Mouse (Mus musculus): ENCODE data around the gene Efhc1.
"Not testable (repeated sequence)": the region's sequence is repeated elsewhere in the genome, so short reads cannot be mapped to it uniquely, and the experiment has no call there.

Efhc1 gene

DNA sequence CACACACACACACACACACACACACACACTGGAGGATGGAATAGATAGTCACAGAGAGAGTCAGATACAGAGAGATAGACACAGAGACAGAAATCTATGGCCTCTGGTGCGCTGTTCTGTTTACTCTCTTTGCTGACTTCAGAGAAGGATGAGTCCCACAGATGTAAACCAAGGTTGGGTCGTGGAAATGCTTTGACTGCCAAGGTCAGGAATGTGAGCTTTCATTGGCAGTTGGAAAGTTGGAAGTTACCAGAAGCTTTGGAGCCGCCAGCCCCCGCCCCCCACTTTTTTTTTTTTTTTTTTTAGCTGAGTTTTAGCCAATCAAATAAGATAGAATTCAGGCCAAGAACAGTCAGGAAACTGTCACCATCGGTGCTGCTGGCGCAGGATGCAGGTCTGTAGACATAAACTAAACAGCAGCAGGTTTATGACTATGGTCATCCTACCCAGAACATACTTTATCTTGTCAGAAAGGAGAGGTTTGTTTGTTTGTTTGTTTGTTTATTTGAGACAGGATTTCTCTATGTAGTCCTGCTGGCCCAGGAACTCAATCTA, 33.9 kb upstream of the Efhc1 start:
- TF ChIP-seq CTCF (conservative IDR thresholded peaks at IDR 0.05; ENCODE audit: low read length) (no peak), POU5F1 (IDR thresholded peaks at IDR 0.05; ENCODE audit: borderline replicate concordance, low read length) (no peak), NANOG (IDR thresholded peaks at IDR 0.05; ENCODE audit: borderline replicate concordance, low read length) (no peak)
- H3K36me3 ChIP-seq (ENCODE audit: insufficient read depth, low read length) = no peaks in the 10 kb centered on the region

DNA sequence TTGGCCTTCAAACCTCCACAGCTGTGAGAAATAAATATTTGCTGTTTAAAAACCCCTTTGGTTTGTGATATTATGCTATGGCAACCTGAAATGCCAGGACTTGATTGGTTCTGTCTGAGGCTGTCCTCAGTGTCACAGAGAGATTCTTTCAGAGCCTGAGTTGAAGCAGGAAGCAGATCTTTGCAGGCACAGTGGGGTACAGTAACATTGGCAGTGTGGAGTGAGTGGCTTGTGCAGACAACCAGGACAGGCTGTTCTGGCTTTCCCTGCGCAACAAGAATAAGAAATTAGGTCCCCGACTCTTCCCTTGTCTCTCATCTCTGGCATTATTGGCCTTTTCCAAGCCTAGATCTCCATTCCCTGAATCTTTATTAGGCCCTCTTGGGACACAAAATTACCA, 31.7 kb upstream of the Efhc1 start:
- H3K36me3 ChIP-seq (ENCODE audit: insufficient read depth, low read length) = no peaks in the 10 kb centered on the region
- H3K27me3 ChIP-seq (ENCODE audit: insufficient read depth, low read length) = no peaks in the 10 kb centered on the region
- no peak overlapping the region for H3K4me3 ChIP-seq (replicated peaks; ENCODE audit: low read length)
- no peak for TF ChIP-seq CTCF (conservative IDR thresholded peaks at IDR 0.05; ENCODE audit: low read length)
- TF ChIP-seq POU5F1 (IDR thresholded peaks at IDR 0.05; ENCODE audit: borderline replicate concordance, low read length) = no peak
- TF ChIP-seq NANOG (IDR thresholded peaks at IDR 0.05; ENCODE audit: borderline replicate concordance, low read length) = no peak
- H3K9me3 ChIP-seq (ENCODE audit: low read length) = no peaks in the 10 kb centered on the region
- no peaks in the 10 kb centered on the region; the same call in 1 of the 2 replicates for H3K4me1 ChIP-seq (replicated peaks; ENCODE audit: low read depth, low read length)

More for the DNA sequence above, 33.9 kb upstream of the Efhc1 start:
- no peak overlapping the region for H3K4me3 ChIP-seq (replicated peaks; ENCODE audit: low read length)
- peaks cover 18% of the 10 kb centered on the region for H3K4me1 ChIP-seq (replicated peaks; ENCODE audit: low read depth, low read length)
- no peaks in the 10 kb centered on the region for H3K27me3 ChIP-seq (ENCODE audit: insufficient read depth, low read length)
- no peaks in the 10 kb centered on the region for H3K9me3 ChIP-seq (ENCODE audit: low read length)

DNA sequence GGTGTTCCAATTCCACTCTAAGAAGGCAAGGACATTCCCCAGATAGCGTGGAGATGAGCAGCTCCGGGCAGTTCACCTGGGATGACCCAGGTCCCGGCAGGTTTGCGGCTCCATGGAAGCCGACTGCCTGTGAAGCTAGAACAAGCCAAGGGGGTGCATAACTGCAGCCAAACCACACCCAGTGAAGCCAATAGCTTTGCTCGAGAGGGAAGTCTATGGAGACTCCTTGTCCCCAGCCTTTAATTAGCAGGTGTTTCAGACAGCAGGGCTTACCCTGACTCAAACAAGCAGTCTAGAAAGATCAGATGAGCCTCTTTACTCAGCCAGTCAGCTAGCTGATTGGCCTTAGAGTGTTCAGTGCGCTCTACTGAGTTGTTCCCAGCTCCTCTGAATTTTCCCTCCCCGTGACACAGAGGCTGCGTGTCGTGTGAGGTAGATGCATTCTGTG, 30.3 kb upstream of the Efhc1 start:
- no peak overlapping the region for H3K4me3 ChIP-seq (replicated peaks; ENCODE audit: low read length)
- H3K9me3 ChIP-seq (ENCODE audit: low read length) = no peaks in the 10 kb centered on the region
- no peak for TF ChIP-seq NANOG (IDR thresholded peaks at IDR 0.05; ENCODE audit: borderline replicate concordance, low read length)
- TF ChIP-seq CTCF (conservative IDR thresholded peaks at IDR 0.05; ENCODE audit: low read length) = no peak
- no peak for TF ChIP-seq POU5F1 (IDR thresholded peaks at IDR 0.05; ENCODE audit: borderline replicate concordance, low read length)
- H3K36me3 ChIP-seq (ENCODE audit: insufficient read depth, low read length) = no peaks in the 10 kb centered on the region
- H3K27me3 ChIP-seq (ENCODE audit: insufficient read depth, low read length) = no peaks in the 10 kb centered on the region
- H3K4me1 ChIP-seq (replicated peaks; ENCODE audit: low read depth, low read length) = no peaks in the 10 kb centered on the region; the same call in 1 of the 2 replicates

DNA sequence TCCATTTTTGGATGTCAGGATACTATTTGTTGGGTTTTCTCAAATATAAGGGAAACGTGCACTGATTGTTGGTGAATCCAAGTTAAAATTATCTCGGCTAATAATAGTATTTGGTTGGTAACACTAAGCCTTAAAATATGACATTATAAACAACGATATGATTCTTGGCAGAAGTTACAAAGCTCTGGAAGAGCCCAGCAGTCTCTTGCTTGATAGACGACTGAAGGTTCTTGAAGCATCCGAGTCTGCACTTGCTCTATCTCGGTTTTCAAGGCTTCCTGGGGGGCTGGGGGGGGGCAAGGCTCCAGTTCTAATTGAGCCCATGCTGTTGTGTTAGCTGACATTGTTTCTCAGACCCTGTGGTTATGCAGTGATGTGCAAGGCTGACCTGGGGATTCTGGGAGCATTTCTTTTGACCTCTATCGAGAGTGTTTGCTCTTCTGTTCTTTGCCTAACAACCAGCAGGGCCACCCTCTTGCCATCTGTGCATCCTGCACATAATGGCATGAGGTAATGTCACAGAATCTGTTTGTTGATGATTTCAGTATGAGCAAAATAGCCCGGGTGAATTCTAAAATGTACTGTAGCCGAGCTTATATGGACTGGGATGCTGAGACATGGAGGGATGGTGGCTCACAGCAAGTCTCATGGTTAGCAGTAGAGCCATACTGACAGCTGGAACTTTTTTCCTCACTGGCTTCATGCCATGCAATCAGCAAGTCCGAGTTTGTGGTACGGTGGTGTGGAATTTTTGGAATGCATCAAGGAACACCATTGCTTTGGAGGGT, 28.6 kb upstream of the Efhc1 start:
- TF ChIP-seq NANOG (IDR thresholded peaks at IDR 0.05; ENCODE audit: borderline replicate concordance, low read length) = no peak
- no peak for TF ChIP-seq POU5F1 (IDR thresholded peaks at IDR 0.05; ENCODE audit: borderline replicate concordance, low read length)
- TF ChIP-seq CTCF (conservative IDR thresholded peaks at IDR 0.05; ENCODE audit: low read length) = no peak
- Histone ChIP-seq H3K27me3 (ENCODE audit: insufficient read depth, low read length) (no peaks in the 10 kb centered on the region), H3K4me1 (replicated peaks; ENCODE audit: low read depth, low read length) (no peaks in the 10 kb centered on the region; the same call in 1 of the 2 replicates), H3K36me3 (ENCODE audit: insufficient read depth, low read length) (no peaks in the 10 kb centered on the region), H3K9me3 (ENCODE audit: low read length) (no peaks in the 10 kb centered on the region), H3K4me3 (replicated peaks; ENCODE audit: low read length) (no peak overlapping the region)

DNA sequence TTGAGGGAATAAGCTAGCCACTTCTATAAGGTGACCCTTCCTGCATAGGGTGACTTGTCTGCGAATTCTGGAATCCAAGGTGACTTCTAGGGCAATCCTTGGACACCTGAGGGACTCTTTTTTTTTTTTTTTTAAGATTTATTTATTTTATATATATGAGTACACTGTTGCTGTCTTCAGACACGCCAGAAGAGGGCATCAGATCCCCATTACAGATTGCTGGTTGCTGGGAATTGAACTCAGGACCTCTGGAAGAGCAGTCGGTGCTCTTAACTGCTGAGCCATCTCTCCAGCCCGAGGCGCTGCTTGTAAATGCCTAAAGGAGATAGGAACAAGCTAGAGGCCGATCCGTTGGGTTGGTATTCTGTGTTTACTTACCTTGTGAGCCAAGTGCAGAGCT, 26.1 kb upstream of the Efhc1 start:
- H3K9me3 ChIP-seq (ENCODE audit: low read length); H3K27me3 ChIP-seq (ENCODE audit: insufficient read depth, low read length); H3K4me1 ChIP-seq (replicated peaks; ENCODE audit: low read depth, low read length); H3K36me3 ChIP-seq (ENCODE audit: insufficient read depth, low read length); H3K4me3 ChIP-seq (replicated peaks; ENCODE audit: low read length): not testable (repeated sequence)

DNA sequence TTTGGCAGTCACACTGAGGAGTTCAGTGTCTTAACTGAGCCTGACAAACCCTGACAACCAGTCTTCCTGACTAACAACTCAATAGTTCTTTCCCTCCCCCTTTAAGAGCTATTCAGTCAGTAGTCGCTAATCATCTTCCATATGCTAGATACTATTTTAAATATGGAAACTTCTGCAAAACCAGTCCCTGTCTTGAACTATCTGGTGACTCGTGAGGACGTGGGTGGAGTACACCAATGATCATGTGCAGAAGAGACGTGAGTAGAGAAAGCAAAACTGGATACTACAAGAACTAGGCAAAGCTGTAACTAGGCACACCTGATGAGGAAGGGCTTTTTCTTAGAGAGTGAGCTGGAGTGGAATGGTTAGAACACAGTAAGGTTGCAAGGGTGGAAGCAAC, 25.5 kb upstream of the Efhc1 start:
- Histone ChIP-seq H3K4me3 (replicated peaks; ENCODE audit: low read length) (no peak overlapping the region), H3K36me3 (ENCODE audit: insufficient read depth, low read length) (no peaks in the 10 kb centered on the region), H3K27me3 (ENCODE audit: insufficient read depth, low read length) (no peaks in the 10 kb centered on the region), H3K9me3 (ENCODE audit: low read length) (no peaks in the 10 kb centered on the region), H3K4me1 (replicated peaks; ENCODE audit: low read depth, low read length) (no peaks in the 10 kb centered on the region; the same call in 1 of the 2 replicates)
- TF ChIP-seq CTCF (conservative IDR thresholded peaks at IDR 0.05; ENCODE audit: low read length) = no peak
- TF ChIP-seq POU5F1 (IDR thresholded peaks at IDR 0.05; ENCODE audit: borderline replicate concordance, low read length) = no peak
- no peak for TF ChIP-seq NANOG (IDR thresholded peaks at IDR 0.05; ENCODE audit: borderline replicate concordance, low read length)

DNA sequence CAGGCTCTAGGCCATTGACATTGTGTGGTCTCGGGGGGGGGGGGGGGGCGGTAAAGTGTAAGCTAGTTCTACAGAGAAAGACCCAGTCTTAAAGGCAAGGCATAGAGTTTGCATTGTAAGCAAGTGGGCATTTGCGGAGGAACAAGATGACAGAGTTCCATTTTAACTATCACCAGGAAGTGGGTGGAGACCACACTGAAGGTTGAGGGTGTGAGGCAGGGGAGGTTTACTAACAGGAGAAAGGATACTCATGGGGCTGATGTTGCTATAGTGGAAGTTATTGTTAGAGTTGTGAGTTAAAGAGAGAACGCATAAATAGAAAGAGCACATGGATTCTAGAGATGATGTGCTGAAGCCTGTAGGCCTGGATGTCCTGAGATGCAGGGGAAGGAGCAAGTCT, 25.1 kb upstream of the Efhc1 start:
- H3K9me3 ChIP-seq (ENCODE audit: low read length) = no peaks in the 10 kb centered on the region
- no peaks in the 10 kb centered on the region for H3K27me3 ChIP-seq (ENCODE audit: insufficient read depth, low read length)
- no peaks in the 10 kb centered on the region; the same call in 1 of the 2 replicates for H3K4me1 ChIP-seq (replicated peaks; ENCODE audit: low read depth, low read length)
- no peak for TF ChIP-seq CTCF (conservative IDR thresholded peaks at IDR 0.05; ENCODE audit: low read length)
- TF ChIP-seq POU5F1 (IDR thresholded peaks at IDR 0.05; ENCODE audit: borderline replicate concordance, low read length) = no peak
- no peak for TF ChIP-seq NANOG (IDR thresholded peaks at IDR 0.05; ENCODE audit: borderline replicate concordance, low read length)
- no peaks in the 10 kb centered on the region for H3K36me3 ChIP-seq (ENCODE audit: insufficient read depth, low read length)
- H3K4me3 ChIP-seq (replicated peaks; ENCODE audit: low read length) = no peak overlapping the region

DNA sequence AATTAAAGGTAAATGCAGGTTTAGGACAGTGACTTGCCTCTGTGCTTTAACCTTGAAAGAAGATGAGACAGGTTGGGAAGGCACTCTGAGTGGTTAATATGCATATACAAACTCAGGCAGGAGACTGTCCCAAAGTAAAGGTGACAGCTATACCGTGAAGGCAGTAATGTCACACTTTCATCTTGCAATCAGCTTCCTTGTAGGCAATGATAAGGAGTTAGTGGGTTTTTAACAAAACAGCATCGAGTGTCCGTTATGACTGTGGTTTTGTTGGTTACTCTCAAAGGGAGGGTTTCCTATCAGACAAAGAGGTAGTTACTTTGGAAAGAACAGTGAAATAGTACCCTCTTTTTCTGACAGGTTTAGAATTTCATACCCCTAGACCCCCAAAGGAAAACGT, 22.9 kb upstream of the Efhc1 start:
- Histone ChIP-seq H3K4me1 (replicated peaks; ENCODE audit: low read depth, low read length) (no peaks in the 10 kb centered on the region), H3K9me3 (ENCODE audit: low read length) (no peaks in the 10 kb centered on the region), H3K27me3 (ENCODE audit: insufficient read depth, low read length) (no peaks in the 10 kb centered on the region), H3K4me3 (replicated peaks; ENCODE audit: low read length) (no peak overlapping the region), H3K36me3 (ENCODE audit: insufficient read depth, low read length) (no peaks in the 10 kb centered on the region)
- TF ChIP-seq NANOG (IDR thresholded peaks at IDR 0.05; ENCODE audit: borderline replicate concordance, low read length) (no peak), CTCF (conservative IDR thresholded peaks at IDR 0.05; ENCODE audit: low read length) (no peak), POU5F1 (IDR thresholded peaks at IDR 0.05; ENCODE audit: borderline replicate concordance, low read length) (no peak)
